Mouse (Mus musculus): ENCODE data around the gene Map3k13. TPM values are rescaled to one million over a fixed set of nuclear protein-coding genes. Genes with fewer than 3 reads are reported as not detected.
A peak's percentile ranks its signal among the peaks of the same experiment; 100 is the strongest.

The Map3k13 gene
- total and polyA plus RNA-seq, 2 experiments from 2014 or later: 0.33 to 1.0 TPM

DNA sequence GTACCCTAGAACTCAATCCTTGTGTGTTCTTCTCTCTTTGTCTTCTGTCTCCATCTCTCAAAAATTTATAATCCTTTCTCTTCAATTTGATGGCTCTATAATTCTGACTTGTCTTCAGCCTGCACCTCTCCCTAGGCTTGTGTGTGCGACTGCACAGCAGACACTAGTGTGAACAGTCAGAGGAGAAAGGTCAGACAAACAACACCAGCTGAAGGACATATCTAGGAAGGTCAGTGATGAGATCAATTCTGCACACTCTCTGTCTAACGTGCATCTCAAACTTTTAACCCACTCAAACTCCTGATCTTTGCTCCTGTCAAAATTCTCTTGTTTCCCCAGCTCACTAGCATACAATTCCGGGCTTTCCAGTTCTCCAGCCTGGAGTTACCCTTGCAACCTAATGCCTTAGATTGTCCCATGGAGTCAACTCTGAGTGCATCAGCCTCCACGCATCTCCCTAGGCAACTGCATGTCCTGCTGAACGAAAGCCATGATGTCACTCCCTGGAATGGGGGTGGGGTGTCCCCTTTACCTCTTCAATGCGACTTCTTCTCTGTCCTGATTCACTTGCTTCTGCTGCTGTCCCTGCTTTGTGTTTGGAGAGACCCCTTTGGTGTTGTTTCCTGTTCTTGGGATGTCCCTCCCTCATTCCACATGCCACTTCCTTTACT, 19.2 kb downstream of the Map3k13 start:
- WGBS: 56% methylated on average over 6 of the region's 6 CpGs
- Histone ChIP-seq H3K4me2 (ENCODE audit: low read depth, low read length) (no peak overlapping the region), H3K27ac (ENCODE audit: low read depth) (no peak overlapping the region), H3K9me3 (replicated peaks; ENCODE audit: control insufficient read depth, low read length) (no peaks in the 10 kb centered on the region), H3K36me3 (replicated peaks; ENCODE audit: control insufficient read depth, insufficient read depth, low read length) (peaks cover 7% of the 10 kb centered on the region), H3K9ac (replicated peaks; ENCODE audit: low read depth, low read length) (no peak overlapping the region), H3K27me3 (ENCODE audit: control insufficient read depth, insufficient read depth, low read length) (no peaks in the 10 kb centered on the region), H3K4me1 (ENCODE audit: control insufficient read depth, insufficient read depth) (no peaks in the 10 kb centered on the region), H3K4me3 (ENCODE audit: low read depth, low read length) (no peak overlapping the region)
- DNase-seq (ENCODE audit: low spot score) (no peak), ATAC-seq (ENCODE audit: insufficient read depth, low read depth) (no peak)
- no peak for TF ChIP-seq CTCF (IDR thresholded peaks at IDR 0.05; ENCODE audit: low read depth)
- no peak for TF ChIP-seq EP300 (IDR thresholded peaks at IDR 0.05; ENCODE audit: low read depth)

GRCm38 (mm10) chr16:21814861-21815668, 20.9 kb downstream of the Map3k13 start:
- no peaks in the 10 kb centered on the region for H3K36me3 ChIP-seq (replicated peaks; ENCODE audit: control insufficient read depth, insufficient read depth, low read length)
- no peaks in the 10 kb centered on the region for H3K9me3 ChIP-seq (replicated peaks; ENCODE audit: control insufficient read depth, low read length)
- ATAC-seq (ENCODE audit: insufficient read depth, low read depth) (no peak), DNase-seq (ENCODE audit: low spot score) (peak; percentile 55)
- no peaks in the 10 kb centered on the region for H3K27me3 ChIP-seq (ENCODE audit: control insufficient read depth, insufficient read depth, low read length)
- no peak overlapping the region for H3K9ac ChIP-seq (replicated peaks; ENCODE audit: low read depth, low read length)
- WGBS: 51% methylated on average over 11 of the region's 11 CpGs
- no peak overlapping the region for H3K27ac ChIP-seq (ENCODE audit: low read depth)
- no peaks in the 10 kb centered on the region for H3K4me1 ChIP-seq (ENCODE audit: control insufficient read depth, insufficient read depth)
- TF ChIP-seq EP300 (IDR thresholded peaks at IDR 0.05; ENCODE audit: low read depth) (no peak), CTCF (IDR thresholded peaks at IDR 0.05; ENCODE audit: low read depth) (peak; percentile 71)
- H3K4me2 ChIP-seq (ENCODE audit: low read depth, low read length): peak overlapping the region; percentile 47
- H3K4me3 ChIP-seq (ENCODE audit: low read depth, low read length): peak overlapping the region; percentile 25; the same call in 1 of the 2 replicates

DNA sequence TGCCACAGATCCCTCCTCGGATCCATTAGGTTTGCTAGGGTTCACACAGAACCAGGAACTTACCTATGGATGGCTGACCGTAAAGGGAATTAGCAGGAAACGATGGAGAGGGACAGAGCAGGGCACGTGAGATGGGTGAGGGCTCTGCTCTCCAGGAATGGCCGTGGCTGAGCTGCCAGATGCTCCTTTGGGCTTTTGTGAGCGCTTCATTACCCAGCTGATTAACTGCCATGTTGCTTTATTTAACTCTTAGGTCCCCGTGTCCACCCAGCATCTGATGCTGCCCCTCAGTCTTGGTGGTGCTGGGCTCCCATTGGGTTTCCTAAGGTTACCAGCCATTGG, 21.5 kb downstream of the Map3k13 start:
- Histone ChIP-seq H3K4me2 (ENCODE audit: low read depth, low read length) (no peak overlapping the region), H3K27ac (ENCODE audit: low read depth) (no peak overlapping the region), H3K4me3 (ENCODE audit: low read depth, low read length) (no peak overlapping the region), H3K9ac (replicated peaks; ENCODE audit: low read depth, low read length) (no peak overlapping the region), H3K36me3 (replicated peaks; ENCODE audit: control insufficient read depth, insufficient read depth, low read length) (no peaks in the 10 kb centered on the region), H3K4me1 (ENCODE audit: control insufficient read depth, insufficient read depth) (no peaks in the 10 kb centered on the region), H3K27me3 (ENCODE audit: control insufficient read depth, insufficient read depth, low read length) (no peaks in the 10 kb centered on the region), H3K9me3 (replicated peaks; ENCODE audit: control insufficient read depth, low read length) (no peaks in the 10 kb centered on the region)
- ATAC-seq (ENCODE audit: insufficient read depth, low read depth) (no peak), DNase-seq (ENCODE audit: low spot score) (no peak)
- TF ChIP-seq EP300 (IDR thresholded peaks at IDR 0.05; ENCODE audit: low read depth) (no peak), CTCF (IDR thresholded peaks at IDR 0.05; ENCODE audit: low read depth) (no peak)
- 64% methylated on average over 7 of the region's 7 CpGs for WGBS

- H3K4me1 ChIP-seq (ENCODE audit: control insufficient read depth, insufficient read depth): no peaks in the 10 kb centered on the region
- no peak overlapping the region for H3K4me3 ChIP-seq (ENCODE audit: low read depth, low read length)
- H3K36me3 ChIP-seq (replicated peaks; ENCODE audit: control insufficient read depth, insufficient read depth, low read length): no peaks in the 10 kb centered on the region
- no peak for TF ChIP-seq CTCF (IDR thresholded peaks at IDR 0.05; ENCODE audit: low read depth)
- no peak for TF ChIP-seq EP300 (IDR thresholded peaks at IDR 0.05; ENCODE audit: low read depth)
- H3K9ac ChIP-seq (replicated peaks; ENCODE audit: low read depth, low read length): no peak overlapping the region
- DNase-seq (ENCODE audit: low spot score) (no peak), ATAC-seq (ENCODE audit: insufficient read depth, low read depth) (peak; percentile 69)
- peak overlapping the region; percentile 56; the same call in 1 of the 2 replicates for H3K27ac ChIP-seq (ENCODE audit: low read depth)
- H3K27me3 ChIP-seq (ENCODE audit: control insufficient read depth, insufficient read depth, low read length): no peaks in the 10 kb centered on the region
- H3K9me3 ChIP-seq (replicated peaks; ENCODE audit: control insufficient read depth, low read length): no peaks in the 10 kb centered on the region
- H3K4me2 ChIP-seq (ENCODE audit: low read depth, low read length): peak overlapping the region; percentile 32; the same call in 1 of the 2 replicates
- 45% methylated on average over 9 of the region's 9 CpGs for WGBS
These were observed 24.0 kb downstream of the Map3k13 start for GRCm38 (mm10) chr16:21818132-21818531.

DNA sequence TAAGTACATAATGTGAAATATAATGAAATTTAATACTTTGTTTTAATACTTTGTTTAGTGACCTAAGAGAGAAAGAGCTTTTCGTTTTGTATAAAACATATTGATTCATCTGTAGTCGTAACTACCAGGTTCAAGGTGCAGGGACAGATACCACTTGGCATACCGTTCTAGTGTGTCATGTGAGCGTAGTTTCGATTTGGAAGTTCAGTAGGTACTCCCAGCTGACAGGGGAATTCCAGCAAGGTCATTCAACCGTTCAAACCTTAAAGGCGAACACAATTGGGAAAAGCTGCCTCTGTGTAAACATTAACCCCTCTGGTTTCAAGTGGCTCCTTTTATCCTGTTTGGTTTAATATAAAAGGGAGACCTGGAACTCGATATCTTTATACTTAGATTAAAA, 24.5 kb downstream of the Map3k13 start:
- no peaks in the 10 kb centered on the region for H3K4me1 ChIP-seq (ENCODE audit: control insufficient read depth, insufficient read depth)
- 0 out of 2 replicates have a peak overlapping the region, but pooled peaks have one; percentile 12 for H3K9ac ChIP-seq (replicated peaks; ENCODE audit: low read depth, low read length)
- 35% methylated on average over 8 of the region's 8 CpGs for WGBS
- peak overlapping the region; percentile 56 for H3K27ac ChIP-seq (ENCODE audit: low read depth)
- DNase-seq (ENCODE audit: low spot score): peak; percentile 33
- TF ChIP-seq EP300 (IDR thresholded peaks at IDR 0.05; ENCODE audit: low read depth) (no peak), CTCF (IDR thresholded peaks at IDR 0.05; ENCODE audit: low read depth) (no peak)
- H3K36me3 ChIP-seq (replicated peaks; ENCODE audit: control insufficient read depth, insufficient read depth, low read length): no peaks in the 10 kb centered on the region
- H3K4me2 ChIP-seq (ENCODE audit: low read depth, low read length): peak overlapping the region; percentile 32
- peak; percentile 79 for ATAC-seq (ENCODE audit: insufficient read depth, low read depth)
- no peaks in the 10 kb centered on the region for H3K9me3 ChIP-seq (replicated peaks; ENCODE audit: control insufficient read depth, low read length)
- no peaks in the 10 kb centered on the region for H3K27me3 ChIP-seq (ENCODE audit: control insufficient read depth, insufficient read depth, low read length)
- H3K4me3 ChIP-seq (ENCODE audit: low read depth, low read length): peak overlapping the region; percentile 18; the same call in 1 of the 2 replicates
